Mouse (Mus musculus): ENCODE measurements around the gene Man1c1. TPM values are rescaled to one million over a fixed set of nuclear protein-coding genes. Genes with fewer than 3 reads are reported as not detected.
A peak's percentile ranks its signal among the peaks of the same experiment; 100 is the strongest.

Gene Man1c1
- polyA plus RNA-seq, 1 experiment: 6.7 TPM

DNA sequence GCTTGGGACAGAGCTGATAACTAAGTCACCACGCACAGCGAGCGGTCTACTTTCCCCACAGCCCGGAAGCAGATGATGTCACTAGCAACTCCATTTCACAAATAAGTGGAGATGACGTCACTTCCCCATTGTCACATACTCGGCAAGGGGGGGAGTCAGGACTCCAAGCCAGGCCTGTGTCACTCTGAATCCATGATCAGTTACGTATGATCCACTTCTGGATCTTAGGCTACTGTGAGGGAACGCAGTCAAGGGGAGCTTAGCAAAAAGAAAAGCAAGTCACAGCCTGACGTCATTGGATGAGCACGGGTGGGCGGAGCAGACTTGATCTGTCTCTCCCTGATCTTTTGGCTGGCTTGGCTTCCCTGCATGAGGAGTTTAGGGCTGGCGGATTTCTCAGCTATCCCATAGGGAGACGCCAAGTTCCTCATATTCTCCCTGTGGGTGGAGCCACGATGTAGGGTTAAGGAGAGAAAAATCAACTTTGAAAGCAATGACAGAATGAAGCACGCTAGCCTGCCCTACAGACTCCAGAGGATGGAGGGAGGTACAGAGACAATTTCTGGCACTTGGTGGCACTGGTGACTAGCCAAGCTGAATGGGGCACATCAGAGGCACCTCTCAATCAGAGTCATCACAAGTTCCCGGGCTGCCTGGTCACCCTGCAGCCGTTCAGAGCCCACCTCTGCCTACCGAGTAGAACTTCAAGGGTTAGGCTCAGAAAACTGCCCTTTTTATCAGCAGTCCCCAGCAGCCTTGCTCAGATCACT lies 155.7 kb downstream of the Man1c1 start:
- Histone ChIP-seq H3K27me3 (ENCODE audit: control insufficient read depth, insufficient read depth, insufficient read length) (no peaks in the 10 kb centered on the region), H3K36me3 (ENCODE audit: control insufficient read depth, insufficient read depth) (peaks cover 50% of the 10 kb centered on the region), H3K79me2 (ENCODE audit: control insufficient read depth, insufficient read depth) (peaks cover 21% of the 10 kb centered on the region)

DNA sequence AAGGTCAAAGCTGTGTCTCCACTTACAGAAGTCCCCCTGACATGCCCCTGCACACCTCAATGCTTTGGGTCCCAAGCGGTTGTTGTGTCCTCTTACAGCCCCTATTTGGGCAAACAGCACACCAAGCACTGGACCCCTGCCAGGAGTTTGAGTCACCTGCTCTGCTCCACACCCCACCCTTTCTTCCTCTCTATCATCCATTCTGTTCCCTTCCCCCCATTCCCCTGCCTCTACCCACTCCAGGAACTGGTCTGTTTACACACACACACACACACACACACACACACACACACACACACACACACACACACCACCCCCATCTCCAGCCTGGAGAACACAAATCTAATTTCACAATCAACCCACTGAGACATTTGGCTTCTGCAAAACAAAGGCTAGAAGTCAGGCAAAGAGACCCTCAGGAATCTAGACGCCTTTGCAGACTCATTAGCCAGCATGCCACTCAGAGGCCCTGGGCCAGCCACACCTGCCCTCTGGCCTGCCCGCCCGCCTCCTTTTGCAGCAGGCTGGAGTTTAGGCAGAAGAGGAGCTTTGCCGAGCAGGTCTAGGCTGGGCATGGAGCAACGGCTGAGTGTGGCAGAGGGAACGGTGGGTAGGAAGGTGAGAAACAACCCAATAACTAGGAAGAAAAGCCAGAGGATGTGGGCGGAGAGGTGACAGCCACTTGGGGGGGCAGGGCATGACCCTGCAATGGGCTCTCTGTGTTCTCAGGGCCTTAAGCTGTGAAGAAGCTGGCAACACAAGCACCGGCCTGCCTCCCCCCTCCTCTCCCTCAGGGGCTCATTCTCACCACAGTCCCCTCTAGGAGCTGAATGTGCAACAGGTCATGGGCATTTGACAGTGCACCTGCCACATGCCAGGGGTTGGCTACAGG lies 157.0 kb downstream of the Man1c1 start:
- no peak for TF ChIP-seq MAX (IDR thresholded peaks at IDR 0.05)
- no peak for TF ChIP-seq USF1 (IDR thresholded peaks at IDR 0.05; ENCODE audit: low read depth)
- no peak for TF ChIP-seq CTCF (IDR thresholded peaks at IDR 0.05; ENCODE audit: control insufficient read depth, insufficient read depth, insufficient read length)
- TF ChIP-seq CEBPB (IDR thresholded peaks at IDR 0.05; ENCODE audit: low read depth): no peak
- no peak for TF ChIP-seq MYOD1 (IDR thresholded peaks at IDR 0.05; ENCODE audit: control insufficient read depth, insufficient read length, low read depth)
- no peak for TF ChIP-seq MYOG (IDR thresholded peaks at IDR 0.05; ENCODE audit: control insufficient read depth, extremely low read depth, insufficient read length)
- no peak for TF ChIP-seq FOSL1 (IDR thresholded peaks at IDR 0.05; ENCODE audit: insufficient read depth, low read length, poor library complexity, severe bottlenecking)
- peaks cover 53% of the 10 kb centered on the region for H3K36me3 ChIP-seq (ENCODE audit: control insufficient read depth, insufficient read depth)
- peaks cover 10% of the 10 kb centered on the region for H3K79me3 ChIP-seq (ENCODE audit: low read depth)
- peaks cover 21% of the 10 kb centered on the region for H3K79me2 ChIP-seq (ENCODE audit: control insufficient read depth, insufficient read depth)
- no peaks in the 10 kb centered on the region for H3K27me3 ChIP-seq (ENCODE audit: control insufficient read depth, insufficient read depth, insufficient read length)
- no peak overlapping the region for H3K4me3 ChIP-seq (ENCODE audit: insufficient read depth, poor library complexity, severe bottlenecking)
- no peak overlapping the region for H3ac ChIP-seq (ENCODE audit: control insufficient read depth, insufficient read length, low read depth)

More for the DNA sequence above, 155.7 kb downstream of the Man1c1 start:
- Histone ChIP-seq H3ac (ENCODE audit: control insufficient read depth, insufficient read length, low read depth) (no peak overlapping the region), H3K4me3 (ENCODE audit: insufficient read depth, poor library complexity, severe bottlenecking) (no peak overlapping the region), H3K79me3 (ENCODE audit: low read depth) (peaks cover 10% of the 10 kb centered on the region)
- TF ChIP-seq MAX (IDR thresholded peaks at IDR 0.05) (no peak), CEBPB (IDR thresholded peaks at IDR 0.05; ENCODE audit: low read depth) (no peak), USF1 (IDR thresholded peaks at IDR 0.05; ENCODE audit: low read depth) (no peak), CTCF (IDR thresholded peaks at IDR 0.05; ENCODE audit: control insufficient read depth, insufficient read depth, insufficient read length) (no peak), MYOG (IDR thresholded peaks at IDR 0.05; ENCODE audit: control insufficient read depth, extremely low read depth, insufficient read length) (no peak), MYOD1 (IDR thresholded peaks at IDR 0.05; ENCODE audit: control insufficient read depth, insufficient read length, low read depth) (no peak), FOSL1 (IDR thresholded peaks at IDR 0.05; ENCODE audit: insufficient read depth, low read length, poor library complexity, severe bottlenecking) (no peak)

DNA sequence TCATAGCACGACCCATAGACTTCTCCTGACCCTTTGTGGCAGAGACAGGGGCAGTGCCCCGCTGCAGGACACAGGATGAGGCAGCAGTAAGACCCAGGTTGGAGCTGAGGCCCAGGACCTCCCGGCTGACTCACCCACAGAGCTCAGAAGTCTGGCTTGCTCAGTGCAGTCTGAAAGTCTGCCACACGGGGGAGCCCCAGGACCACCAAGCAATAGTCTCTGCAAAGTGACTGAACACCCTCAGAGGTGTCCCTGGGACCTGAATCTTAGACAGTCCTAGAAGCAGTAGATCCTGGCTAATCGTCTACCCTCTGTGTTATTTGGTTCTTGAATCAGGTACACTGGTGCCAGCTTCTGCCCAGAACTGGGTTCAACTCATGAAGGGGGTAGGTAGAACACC lies 160.8 kb downstream of the Man1c1 start:
- Histone ChIP-seq H3K79me2 (ENCODE audit: control insufficient read depth, insufficient read depth) (no peaks in the 10 kb centered on the region), H3K27me3 (ENCODE audit: control insufficient read depth, insufficient read depth, insufficient read length) (no peaks in the 10 kb centered on the region), H3K36me3 (ENCODE audit: control insufficient read depth, insufficient read depth) (peaks cover 69% of the 10 kb centered on the region), H3K4me3 (ENCODE audit: insufficient read depth, poor library complexity, severe bottlenecking) (no peak overlapping the region), H3ac (ENCODE audit: control insufficient read depth, insufficient read length, low read depth) (no peak overlapping the region), H3K79me3 (ENCODE audit: low read depth) (no peaks in the 10 kb centered on the region)
- no peak for TF ChIP-seq CEBPB (IDR thresholded peaks at IDR 0.05; ENCODE audit: low read depth)
- peak; percentile 89 for TF ChIP-seq CTCF (IDR thresholded peaks at IDR 0.05; ENCODE audit: control insufficient read depth, insufficient read depth, insufficient read length)

DNA sequence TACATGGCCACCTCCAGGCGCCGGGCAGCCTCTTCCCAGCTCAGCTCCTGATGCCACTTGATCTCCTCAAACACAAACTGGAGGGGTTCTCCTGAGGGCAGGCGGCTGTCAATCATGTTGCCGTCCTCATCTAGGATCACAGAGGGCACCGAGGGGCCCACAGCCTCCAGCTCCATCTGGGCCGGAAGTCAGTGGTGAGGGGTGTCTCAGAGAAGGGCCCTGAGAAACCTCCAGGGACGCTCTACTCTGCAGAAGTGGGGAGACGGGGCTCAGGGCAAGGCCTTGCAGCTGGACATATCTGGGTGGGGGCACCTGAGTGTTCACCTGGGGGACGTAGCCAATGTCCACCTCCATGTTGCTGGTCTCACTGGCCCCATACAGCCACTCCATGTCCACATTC lies 161.4 kb downstream of the Man1c1 start:
- Histone ChIP-seq H3K27me3 (ENCODE audit: control insufficient read depth, insufficient read depth, insufficient read length) (no peaks in the 10 kb centered on the region), H3ac (ENCODE audit: control insufficient read depth, insufficient read length, low read depth) (no peak overlapping the region), H3K79me3 (ENCODE audit: low read depth) (no peaks in the 10 kb centered on the region), H3K36me3 (ENCODE audit: control insufficient read depth, insufficient read depth) (peaks cover 64% of the 10 kb centered on the region), H3K79me2 (ENCODE audit: control insufficient read depth, insufficient read depth) (no peaks in the 10 kb centered on the region), H3K4me3 (ENCODE audit: insufficient read depth, poor library complexity, severe bottlenecking) (no peak overlapping the region)
- no peak for TF ChIP-seq FOSL1 (IDR thresholded peaks at IDR 0.05; ENCODE audit: insufficient read depth, low read length, poor library complexity, severe bottlenecking)
- no peak for TF ChIP-seq MAX (IDR thresholded peaks at IDR 0.05)
- no peak for TF ChIP-seq USF1 (IDR thresholded peaks at IDR 0.05; ENCODE audit: low read depth)
- TF ChIP-seq CEBPB (IDR thresholded peaks at IDR 0.05; ENCODE audit: low read depth): no peak
- no peak for TF ChIP-seq CTCF (IDR thresholded peaks at IDR 0.05; ENCODE audit: control insufficient read depth, insufficient read depth, insufficient read length)
- no peak for TF ChIP-seq MYOG (IDR thresholded peaks at IDR 0.05; ENCODE audit: control insufficient read depth, extremely low read depth, insufficient read length)

DNA sequence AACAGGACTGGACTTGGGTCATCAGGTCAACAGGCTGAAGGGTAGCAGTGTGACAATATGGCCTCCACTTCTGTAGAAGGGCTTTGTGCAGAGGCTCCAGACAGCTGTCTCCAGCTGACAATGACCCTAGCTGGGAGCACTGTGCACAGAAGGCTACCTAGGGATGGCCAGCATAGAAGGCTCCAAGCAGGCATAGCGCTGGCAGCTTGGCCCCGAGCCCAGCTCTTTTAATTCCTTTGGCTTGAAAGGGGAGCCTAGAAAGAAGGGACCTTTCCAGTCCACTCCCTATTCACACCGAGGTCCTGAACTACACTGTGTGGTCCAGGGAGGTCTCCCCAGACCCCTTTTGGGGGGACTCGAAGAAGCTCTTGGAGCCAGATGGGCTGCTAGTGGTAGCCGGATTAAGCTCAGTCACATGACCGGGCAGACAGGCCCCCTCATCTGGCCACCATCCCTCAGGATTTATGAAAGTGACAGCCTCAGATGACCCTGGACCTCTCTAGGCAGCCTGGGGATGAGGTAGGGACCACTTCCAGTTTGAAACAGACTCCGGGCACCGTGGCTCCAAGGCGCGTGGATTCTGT lies 165.0 kb downstream of the Man1c1 start:
- H3K79me3 ChIP-seq (ENCODE audit: low read depth): no peaks in the 10 kb centered on the region
- no peak for TF ChIP-seq MYOD1 (IDR thresholded peaks at IDR 0.05; ENCODE audit: control insufficient read depth, insufficient read length, low read depth)
- no peak for TF ChIP-seq MYOG (IDR thresholded peaks at IDR 0.05; ENCODE audit: control insufficient read depth, extremely low read depth, insufficient read length)
- no peak for TF ChIP-seq FOSL1 (IDR thresholded peaks at IDR 0.05; ENCODE audit: insufficient read depth, low read length, poor library complexity, severe bottlenecking)
- no peak for TF ChIP-seq MAX (IDR thresholded peaks at IDR 0.05)
- no peak for TF ChIP-seq CEBPB (IDR thresholded peaks at IDR 0.05; ENCODE audit: low read depth)
- TF ChIP-seq CTCF (IDR thresholded peaks at IDR 0.05; ENCODE audit: control insufficient read depth, insufficient read depth, insufficient read length): no peak
- no peak for TF ChIP-seq USF1 (IDR thresholded peaks at IDR 0.05; ENCODE audit: low read depth)
- no peaks in the 10 kb centered on the region for H3K27me3 ChIP-seq (ENCODE audit: control insufficient read depth, insufficient read depth, insufficient read length)
- H3K4me3 ChIP-seq (ENCODE audit: insufficient read depth, poor library complexity, severe bottlenecking): no peak overlapping the region
- peaks cover 8% of the 10 kb centered on the region for H3K79me2 ChIP-seq (ENCODE audit: control insufficient read depth, insufficient read depth)
- H3ac ChIP-seq (ENCODE audit: control insufficient read depth, insufficient read length, low read depth): no peak overlapping the region
- peaks cover 38% of the 10 kb centered on the region for H3K36me3 ChIP-seq (ENCODE audit: control insufficient read depth, insufficient read depth)
